Mouse (Mus musculus) neural tube, embryonic 14.5 days (tissue): Measurements from ENCODE around the gene Tnr. TPM values are rescaled to one million over a fixed set of nuclear protein-coding genes. Genes with fewer than 3 reads are reported as not detected.
A peak's percentile ranks its signal among the peaks of the same experiment; 100 is the strongest.

Experiments
- ATAC-seq: fragments of 200-750 bp; cut with Nextera tagmentation; 2 replicates; pipeline ENCODE4 v1.8.0; 2017; ENCODE audit warnings: low read depth, mild to moderate bottlenecking, moderate TSS enrichment, moderate library complexity
- H3K27ac ChIP-seq: fragments of 300-500 bp; sonication (generic); 2 replicates; pipeline ENCODE4 v1.5.1; 2014; ENCODE audit warnings: low read depth, mild to moderate bottlenecking, control low read depth, low read length, moderate library complexity, mixed read lengths
- H3K27me3 ChIP-seq: fragments of 300-500 bp; sonication (generic); 2 replicates; pipeline ENCODE4 v1.6.1; 2014; ENCODE audit warnings: low read length; ENCODE audit not compliant: control insufficient read depth, insufficient read depth
- H3K36me3 ChIP-seq: fragments of 300-500 bp; sonication (generic); 2 replicates; pipeline ENCODE4 v1.6.1; 2014; ENCODE audit warnings: low read length, mixed read lengths; ENCODE audit not compliant: control insufficient read depth, insufficient read depth
- H3K4me1 ChIP-seq: fragments of 300-500 bp; sonication (generic); 2 replicates; pipeline ENCODE4 v1.6.1; 2014; ENCODE audit warnings: low read length; ENCODE audit not compliant: control insufficient read depth, insufficient read depth
- H3K4me2 ChIP-seq: fragments of 300-500 bp; sonication (generic); 2 replicates; pipeline ENCODE4 v1.6.1; 2014; ENCODE audit warnings: mild to moderate bottlenecking, low read depth, low read length, control low read depth
- H3K4me3 ChIP-seq: fragments of 300-500 bp; sonication (generic); 2 replicates; pipeline ENCODE4 v1.5.1; 2014; ENCODE audit warnings: low read depth, low read length, control low read depth, mixed read lengths
- H3K9ac ChIP-seq: fragments of 300-500 bp; sonication (generic); replicated peaks from 2 replicates; pipeline ENCODE4 v1.6.1; 2014; ENCODE audit warnings: low read depth, mild to moderate bottlenecking, control low read depth, low read length, mixed read lengths
- H3K9me3 ChIP-seq: fragments of 300-500 bp; sonication (generic); 2 replicates; pipeline ENCODE4 v1.6.1; 2016; ENCODE audit warnings: low read length; ENCODE audit not compliant: control insufficient read depth
- WGBS: fragments of 180-500 bp; shearing (Covaris S2); extraction: QIAGEN DNeasy Blood & Tissue Kit; methylation state at CpG from one replicate; pipeline ENCODE4 v1.1.7; 2014; 5-methylcytosine and 5-hydroxymethylcytosine counted together
- polyA plus RNA-seq: library from polyadenylated mRNA; unstranded; fragments of >200 nt; fragmentation: Nextera tagmentation; extraction: Ambion mirVana; gene quantifications from 2 replicates; pipeline ENCODE4 v1.2.1, GENCODE M21; 2014

Tnr gene
- polyA plus RNA-seq, 1 experiment from 2014 or later, result 6.6 TPM

GRCm38 (mm10) chr1:159551591-159552442, 28.2 kb downstream of the Tnr start:
- Histone ChIP-seq H3K9ac (0 out of 2 replicates have a peak overlapping the region, but pooled peaks have one; percentile 25), H3K4me1 (no peaks in the 10 kb centered on the region), H3K4me3 (no peak overlapping the region), H3K27me3 (no peaks in the 10 kb centered on the region), H3K36me3 (no peaks in the 10 kb centered on the region), H3K9me3 (no peaks in the 10 kb centered on the region), H3K4me2 (no peak overlapping the region), H3K27ac (no peak overlapping the region)
- ATAC-seq, result no peak
- 23% methylated on average over 17 of the region's 17 CpGs for WGBS

GRCm38 (mm10) chr1:159561616-159562015, 38.0 kb downstream of the Tnr start:
- ATAC-seq, result no peak
- H3K4me3 ChIP-seq, result no peak overlapping the region

DNA sequence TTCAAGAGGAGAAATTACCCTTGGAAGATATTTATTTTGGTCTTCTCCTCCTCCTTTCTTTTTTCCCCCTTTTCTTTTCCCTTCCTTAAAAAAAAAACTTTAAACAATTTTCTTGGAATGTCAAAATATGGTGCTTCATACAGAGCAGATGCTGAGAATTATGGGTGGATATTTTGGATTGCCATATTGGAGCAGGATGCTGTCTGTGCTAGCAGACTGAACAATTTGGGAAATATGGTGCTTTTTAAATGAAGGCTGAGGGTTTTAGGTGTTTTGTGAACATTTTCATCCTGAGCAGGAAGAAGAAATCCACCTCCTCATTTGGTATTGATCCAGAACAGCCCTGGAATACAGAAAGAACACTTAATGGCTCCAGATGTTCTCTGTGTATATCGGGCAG, 41.6 kb downstream of the Tnr start:
- H3K4me3 ChIP-seq, result no peak overlapping the region
- H3K9me3 ChIP-seq, result no peaks in the 10 kb centered on the region
- no peaks in the 10 kb centered on the region for H3K27me3 ChIP-seq
- H3K4me2 ChIP-seq, result no peak overlapping the region
- no peak overlapping the region for H3K9ac ChIP-seq
- no peak for ATAC-seq
- WGBS, result 83% methylated on average over 1 of the region's 1 CpGs
- H3K27ac ChIP-seq, result no peak overlapping the region
- peaks cover 3% of the 10 kb centered on the region; the same call in 1 of the 2 replicates for H3K4me1 ChIP-seq
- no peaks in the 10 kb centered on the region for H3K36me3 ChIP-seq

More at GRCm38 (mm10) chr1:159561616-159562015, 38.0 kb downstream of the Tnr start:
- WGBS, result 73% methylated on average over 3 of the region's 3 CpGs
- Histone ChIP-seq H3K4me1 (no peaks in the 10 kb centered on the region), H3K9ac (no peak overlapping the region), H3K9me3 (no peaks in the 10 kb centered on the region), H3K27me3 (no peaks in the 10 kb centered on the region), H3K27ac (no peak overlapping the region), H3K36me3 (no peaks in the 10 kb centered on the region), H3K4me2 (no peak overlapping the region)

- no peak overlapping the region for H3K4me2 ChIP-seq
- H3K9ac ChIP-seq, result no peak overlapping the region
- H3K27me3 ChIP-seq, result no peaks in the 10 kb centered on the region
- H3K4me3 ChIP-seq, result no peak overlapping the region
- 81% methylated on average over 6 of the region's 6 CpGs for WGBS
- no peaks in the 10 kb centered on the region for H3K9me3 ChIP-seq
- H3K27ac ChIP-seq, result no peak overlapping the region
- no peaks in the 10 kb centered on the region for H3K36me3 ChIP-seq
- peaks cover 10% of the 10 kb centered on the region; the same call in 1 of the 2 replicates for H3K4me1 ChIP-seq
- no peak for ATAC-seq
Measured at GRCm38 (mm10) chr1:159566046-159566445, 42.5 kb downstream of the Tnr start.

GRCm38 (mm10) chr1:159567171-159567570, 43.6 kb downstream of the Tnr start:
- Histone ChIP-seq H3K4me3 (no peak overlapping the region), H3K27ac (no peak overlapping the region), H3K36me3 (no peaks in the 10 kb centered on the region), H3K27me3 (no peaks in the 10 kb centered on the region), H3K4me1 (peaks cover 10% of the 10 kb centered on the region; the same call in 1 of the 2 replicates), H3K9ac (no peak overlapping the region), H3K9me3 (no peaks in the 10 kb centered on the region), H3K4me2 (no peak overlapping the region)
- ATAC-seq, result no peak
- 80% methylated on average over 7 of the region's 7 CpGs for WGBS

- Histone ChIP-seq H3K4me1 (peaks cover 10% of the 10 kb centered on the region; the same call in 1 of the 2 replicates), H3K9me3 (no peaks in the 10 kb centered on the region), H3K9ac (no peak overlapping the region), H3K27me3 (no peaks in the 10 kb centered on the region), H3K27ac (peak overlapping the region; percentile 48; the same call in 1 of the 2 replicates), H3K36me3 (no peaks in the 10 kb centered on the region), H3K4me3 (no peak overlapping the region), H3K4me2 (no peak overlapping the region)
- WGBS, result 33% methylated on average over 8 of the region's 8 CpGs
- ATAC-seq, result 0 out of 2 replicates have a peak, but pooled peaks have one; percentile 38
Measured at GRCm38 (mm10) chr1:159570270-159570669, 46.7 kb downstream of the Tnr start.

- Histone ChIP-seq H3K9me3 (no peaks in the 10 kb centered on the region), H3K27ac (0 out of 2 replicates have a peak overlapping the region, but pooled peaks have one; percentile 48), H3K9ac (no peak overlapping the region), H3K4me1 (peaks cover 10% of the 10 kb centered on the region; the same call in 1 of the 2 replicates), H3K4me3 (no peak overlapping the region), H3K27me3 (no peaks in the 10 kb centered on the region), H3K4me2 (no peak overlapping the region), H3K36me3 (no peaks in the 10 kb centered on the region)
- WGBS, result 62% methylated on average over 2 of the region's 2 CpGs
- ATAC-seq, result no peak
Measured at GRCm38 (mm10) chr1:159570831-159571230, 47.3 kb downstream of the Tnr start.

DNA sequence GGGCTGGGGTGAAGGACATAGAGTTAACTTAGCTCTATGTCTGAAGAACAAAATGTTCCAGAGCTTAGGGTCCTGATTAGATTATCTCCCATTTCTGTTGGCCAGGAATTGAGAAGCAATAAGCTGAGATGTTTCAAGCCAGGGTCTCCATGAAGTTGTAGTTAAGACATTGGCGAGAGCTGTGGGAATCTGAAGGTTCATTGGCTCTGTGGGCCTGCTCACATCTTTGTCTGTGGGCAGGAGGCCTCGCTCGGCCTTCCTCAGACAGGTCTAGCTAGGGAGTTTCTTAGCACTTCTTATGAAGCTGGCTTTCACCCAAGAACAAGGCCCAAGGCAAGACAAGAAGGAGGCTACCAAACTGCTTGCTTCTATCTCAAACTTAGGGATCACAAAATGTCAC, 48.4 kb downstream of the Tnr start:
- H3K9me3 ChIP-seq, result no peaks in the 10 kb centered on the region
- no peaks in the 10 kb centered on the region for H3K36me3 ChIP-seq
- no peak overlapping the region for H3K27ac ChIP-seq
- peaks cover 10% of the 10 kb centered on the region; the same call in 1 of the 2 replicates for H3K4me1 ChIP-seq
- H3K4me3 ChIP-seq, result no peak overlapping the region
- 95% methylated on average over 3 of the region's 3 CpGs for WGBS
- H3K9ac ChIP-seq, result no peak overlapping the region
- H3K4me2 ChIP-seq, result no peak overlapping the region
- no peaks in the 10 kb centered on the region for H3K27me3 ChIP-seq
- no peak for ATAC-seq

DNA sequence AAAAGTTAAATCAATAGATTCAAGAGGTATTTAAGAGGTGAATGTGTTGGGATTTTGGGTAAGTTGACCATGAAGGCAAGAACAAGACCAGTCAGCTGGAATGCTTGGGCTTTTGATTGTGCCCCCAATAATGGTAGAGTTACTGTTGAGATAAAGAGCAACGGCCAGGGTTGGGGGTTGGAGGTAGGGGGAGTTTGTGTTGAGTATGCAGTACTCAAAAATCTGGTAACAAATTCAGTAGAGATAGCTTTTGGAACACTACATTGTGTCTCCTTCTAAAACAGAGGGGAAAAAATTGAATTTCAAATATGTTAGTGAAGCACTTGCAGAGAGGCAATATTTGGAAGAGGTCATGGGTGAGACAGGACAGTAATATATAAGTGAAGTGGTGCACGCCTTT, 49.5 kb downstream of the Tnr start:
- no peak for ATAC-seq
- peaks cover 11% of the 10 kb centered on the region; the same call in 1 of the 2 replicates for H3K4me1 ChIP-seq
- no peaks in the 10 kb centered on the region for H3K27me3 ChIP-seq
- no peak overlapping the region for H3K9ac ChIP-seq
- no peaks in the 10 kb centered on the region for H3K9me3 ChIP-seq
- no peak overlapping the region for H3K27ac ChIP-seq
- no peak overlapping the region for H3K4me2 ChIP-seq
- WGBS, result 88% methylated on average over 2 of the region's 2 CpGs
- no peak overlapping the region for H3K4me3 ChIP-seq
- H3K36me3 ChIP-seq, result no peaks in the 10 kb centered on the region
